Mouse (Mus musculus) liver, adult 2 months (tissue): ENCODE measurements around the gene Sytl1.

Experiments
- CTCF ChIP-seq: fragments of 200-500 bp; IDR thresholded peaks from 2 replicates; pipeline ENCODE4 v1.5.1; 2011; ENCODE audit warnings: low read depth, low read length, control low read depth
- POLR2A ChIP-seq: fragments of 200-500 bp; IDR thresholded peaks from 2 replicates; pipeline ENCODE4 v1.6.1; 2011; ENCODE audit warnings: low read length, control low read depth; ENCODE audit not compliant: insufficient read depth; ENCODE audit errors: extremely low read depth

DNA sequence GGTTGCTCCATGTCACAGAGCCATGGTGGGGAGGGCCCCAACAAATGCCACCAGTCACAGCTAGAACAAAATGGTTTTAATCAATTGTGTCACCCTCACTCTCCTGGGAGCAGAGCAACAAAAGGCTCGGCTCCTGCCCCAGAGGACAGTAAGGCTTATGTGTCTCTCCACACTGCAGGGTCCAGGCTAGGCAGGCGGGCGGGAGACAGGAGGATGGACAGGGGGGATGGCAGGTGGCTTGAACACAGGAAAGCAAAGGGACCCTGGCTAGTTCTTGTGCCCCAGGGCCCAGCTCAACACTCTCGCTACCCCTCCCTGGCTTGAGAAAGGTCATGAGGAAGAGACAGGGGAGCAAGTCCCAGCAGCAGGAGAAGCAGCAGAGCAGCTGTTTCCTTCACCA is 29.5 kb upstream of the Sytl1 start:
- TF ChIP-seq CTCF, result no peak
- no peak for TF ChIP-seq POLR2A
